Mouse (Mus musculus): Measurements from ENCODE around the gene Ak3.
A peak's percentile ranks its signal among the peaks of the same experiment; 100 is the strongest.

The Ak3 gene

DNA sequence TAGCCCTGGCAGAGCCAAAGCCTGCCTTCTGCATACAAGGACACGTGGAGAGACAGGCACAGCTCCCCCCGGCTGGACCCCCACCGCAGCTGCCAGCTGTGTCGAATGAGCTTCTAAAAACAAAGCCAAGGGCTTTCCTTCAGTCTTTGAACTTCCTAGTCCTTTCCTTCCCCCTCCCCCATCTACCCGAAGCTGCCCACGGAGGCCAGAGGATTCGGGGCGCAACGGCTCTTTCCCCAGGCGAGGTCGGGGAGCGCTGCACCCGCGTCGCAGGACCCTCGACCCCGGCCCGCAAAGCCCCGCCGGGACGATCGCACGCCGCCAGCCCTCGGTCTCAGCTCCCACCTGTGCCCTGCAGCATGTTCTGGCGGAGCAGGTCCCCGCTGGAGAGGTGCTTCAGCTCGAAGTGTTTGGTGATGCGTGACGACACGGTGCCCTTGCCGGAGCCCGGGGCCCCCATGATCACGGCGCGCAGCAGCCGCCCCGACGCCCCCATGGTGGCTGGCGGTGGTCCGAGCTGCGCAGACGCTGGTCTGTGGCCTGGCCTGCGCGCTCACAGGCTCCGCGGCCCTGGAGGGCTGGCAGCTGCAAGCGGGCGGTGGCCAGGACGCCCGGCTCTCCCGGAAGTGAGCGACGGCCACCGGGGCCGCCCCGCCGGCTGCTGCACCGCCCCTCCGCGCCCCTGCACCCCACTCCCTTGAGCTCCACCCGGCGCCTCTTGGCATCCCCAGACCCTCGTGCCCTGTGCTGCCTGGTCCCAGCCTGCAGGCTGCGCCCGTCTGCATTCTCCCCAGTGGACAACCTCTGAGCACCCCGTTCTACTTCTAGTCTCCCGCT is at the start of gene Ak3:
Gene Ak3 (minus strand): TSS at position 628 of the 837 bp plus-strand sequence.
- peak; percentile 87 to 90 for DNase-seq

DNA sequence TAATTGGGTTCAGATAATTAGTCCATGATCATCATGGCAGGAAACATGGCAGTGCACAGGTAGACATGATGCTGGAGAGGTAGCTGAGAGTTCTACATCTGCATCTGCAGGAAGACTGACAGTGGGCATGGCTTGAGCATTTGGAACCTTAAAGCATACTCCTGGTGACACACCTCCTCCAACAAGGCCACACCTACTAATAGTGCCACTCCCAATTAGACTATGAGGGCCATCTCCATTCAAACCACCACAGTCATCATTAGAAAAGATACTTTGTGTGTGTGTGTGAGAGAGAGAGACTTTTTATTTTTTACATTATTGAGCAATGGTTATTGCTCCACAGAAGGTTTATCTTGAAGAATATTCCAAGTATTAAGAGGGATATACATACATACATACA is 44.4 kb upstream of the Ak3 start:
- DNase-seq = no peak

DNA sequence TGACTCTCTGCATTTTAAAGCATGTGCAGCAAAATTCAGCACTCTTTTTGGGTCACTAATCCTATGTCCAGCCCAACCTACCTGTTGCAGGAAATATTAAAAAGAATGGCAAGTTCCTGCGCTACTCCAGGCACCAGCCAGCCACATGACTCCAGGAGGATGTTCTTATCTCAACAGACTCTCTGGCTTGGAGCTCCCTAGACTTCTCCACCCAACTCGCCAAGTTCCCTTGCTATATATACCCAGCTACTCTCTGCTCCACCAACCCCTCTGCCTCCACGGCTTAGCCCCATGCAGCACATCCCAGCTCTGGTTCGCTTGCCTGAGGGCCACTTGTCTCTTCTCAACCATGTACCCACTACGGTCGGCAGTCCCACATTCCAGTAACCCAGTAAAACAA is 40.9 kb upstream of the Ak3 start:
- DNase-seq = no peak

DNA sequence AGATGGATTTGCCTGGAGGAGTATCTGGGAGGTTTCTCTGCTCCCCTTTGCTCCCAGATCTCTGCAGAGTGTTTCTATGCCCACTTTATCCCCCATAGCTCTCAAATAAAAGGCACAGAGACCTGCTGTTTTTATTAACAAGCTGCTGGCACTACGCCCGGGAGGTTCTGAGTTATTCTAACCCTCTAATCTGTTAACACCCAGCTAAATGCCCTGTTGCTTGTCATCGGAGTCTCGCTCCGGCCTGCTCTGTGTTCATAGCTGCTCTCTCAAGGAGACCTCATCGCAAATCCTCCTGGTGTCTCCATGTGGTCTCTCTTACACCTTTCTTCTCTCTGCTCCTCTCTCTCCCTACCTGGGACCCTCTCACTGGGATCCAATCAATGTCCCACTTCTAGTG is 27.0 kb upstream of the Ak3 start:
- no peak for DNase-seq

DNA sequence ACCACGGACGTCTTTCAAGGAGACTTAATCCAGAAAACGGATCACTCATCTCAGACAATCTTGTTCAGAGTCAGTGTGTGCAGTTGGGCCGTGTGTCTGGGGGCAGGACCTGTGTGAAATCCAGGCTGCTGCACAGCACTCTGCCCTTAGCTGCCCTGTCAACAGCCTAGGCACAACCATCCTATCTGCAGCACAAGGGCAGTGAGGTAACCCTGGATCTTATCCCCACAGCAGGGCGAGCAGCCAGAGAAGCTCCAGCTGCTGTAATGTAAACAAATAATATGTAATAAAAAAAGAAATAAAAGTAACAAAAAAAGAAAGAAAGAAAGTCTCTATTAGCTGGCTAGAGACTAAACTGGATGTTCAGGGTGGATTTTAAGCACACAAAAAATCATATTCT is 21.4 kb upstream of the Ak3 start:
- DNase-seq = no peak

DNA sequence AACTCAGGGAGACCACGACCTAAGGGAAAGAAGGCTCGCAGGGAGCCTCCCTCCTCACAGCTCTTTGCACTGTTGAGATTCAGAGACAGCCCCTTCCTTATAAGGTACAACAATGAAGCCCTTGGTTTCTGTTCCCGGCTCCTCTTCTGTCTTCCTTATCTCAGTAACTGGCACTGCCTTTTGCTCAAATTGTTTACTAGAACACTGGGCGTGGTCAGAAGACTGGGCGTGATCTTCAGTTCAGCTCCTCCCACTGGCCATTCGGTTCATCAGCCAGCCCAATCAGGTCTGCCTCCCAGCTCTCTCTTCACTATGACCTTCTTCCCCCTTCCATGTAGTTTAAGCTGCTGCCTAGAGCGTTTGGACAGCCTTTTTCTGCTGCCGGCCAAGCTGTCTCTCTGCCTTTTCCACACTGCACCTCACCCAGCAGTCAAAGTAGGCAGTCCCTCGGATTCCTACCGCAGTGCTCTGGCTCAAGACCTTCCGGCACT is 19.3 kb upstream of the Ak3 start:
- peak; percentile 90 to 91 for DNase-seq

DNA sequence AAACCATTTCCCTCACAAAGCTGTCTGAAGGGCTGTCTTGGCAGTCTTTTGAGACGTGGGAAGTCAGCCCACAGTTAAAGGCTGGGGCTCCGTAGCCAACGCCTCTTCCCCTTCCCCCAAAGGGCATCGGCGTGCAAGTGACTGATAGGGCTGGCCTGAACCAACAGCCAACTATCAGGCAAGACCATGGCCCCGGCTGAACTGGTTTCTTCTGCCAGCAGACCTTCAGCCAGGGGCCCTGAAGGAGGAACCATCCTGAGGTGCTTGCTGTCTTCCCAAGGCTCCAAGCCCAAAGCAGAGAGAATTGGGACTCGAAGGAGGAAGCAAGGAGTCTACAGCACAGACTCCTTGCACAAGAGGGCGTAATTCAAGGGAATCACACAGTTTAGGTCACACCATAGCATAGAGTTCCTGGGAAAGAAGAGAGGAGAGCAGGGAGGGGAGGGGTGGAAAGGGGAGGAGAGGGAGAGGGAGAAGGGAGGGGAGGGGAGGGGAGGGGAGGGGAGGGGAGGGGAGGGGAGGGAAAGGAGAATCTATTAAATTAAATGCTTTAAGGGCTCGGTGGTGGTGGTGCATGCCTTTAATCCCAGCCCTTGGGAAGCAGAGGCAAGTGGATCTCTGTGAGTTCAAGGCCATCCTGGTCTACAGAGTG is 16.8 kb upstream of the Ak3 start:
- peak; percentile 34 to 40 for DNase-seq

DNA sequence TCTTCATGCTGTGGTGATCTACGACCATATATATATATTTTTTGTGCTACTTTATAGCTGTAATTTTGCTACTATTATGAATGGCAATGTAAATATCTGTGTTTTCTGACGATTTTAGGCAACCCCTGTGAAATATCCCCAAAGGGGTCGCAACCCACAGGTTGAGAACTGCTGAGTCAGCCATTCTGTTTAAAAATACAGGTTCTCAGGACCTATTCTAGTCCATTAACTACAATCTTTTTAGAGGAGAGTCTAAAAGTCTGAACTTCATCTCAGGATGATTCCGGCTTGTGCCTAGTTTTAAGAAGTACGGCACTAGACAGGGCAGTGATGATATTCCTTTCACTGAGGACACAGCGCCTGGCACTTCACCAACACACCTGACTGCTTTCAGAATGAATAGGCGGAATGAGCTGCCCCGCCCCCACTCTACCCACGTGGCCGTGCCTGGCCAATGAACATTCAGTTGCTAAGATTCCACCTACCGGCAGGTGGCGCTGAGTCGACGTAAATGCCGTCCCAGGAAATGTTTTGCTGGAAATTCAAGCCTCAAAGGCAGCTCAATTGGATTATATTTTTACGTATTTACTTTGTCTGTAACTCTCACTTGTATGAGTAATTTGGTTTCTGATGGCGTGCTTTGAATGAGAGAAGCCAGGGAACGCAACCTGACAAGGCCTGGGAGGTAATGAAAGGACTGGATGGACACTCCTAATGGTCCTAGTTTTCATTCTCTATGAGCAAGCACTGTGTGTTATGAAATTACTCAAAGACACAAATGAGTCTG is 16.0 kb upstream of the Ak3 start:
- DNase-seq = peak; percentile 91 to 94

DNA sequence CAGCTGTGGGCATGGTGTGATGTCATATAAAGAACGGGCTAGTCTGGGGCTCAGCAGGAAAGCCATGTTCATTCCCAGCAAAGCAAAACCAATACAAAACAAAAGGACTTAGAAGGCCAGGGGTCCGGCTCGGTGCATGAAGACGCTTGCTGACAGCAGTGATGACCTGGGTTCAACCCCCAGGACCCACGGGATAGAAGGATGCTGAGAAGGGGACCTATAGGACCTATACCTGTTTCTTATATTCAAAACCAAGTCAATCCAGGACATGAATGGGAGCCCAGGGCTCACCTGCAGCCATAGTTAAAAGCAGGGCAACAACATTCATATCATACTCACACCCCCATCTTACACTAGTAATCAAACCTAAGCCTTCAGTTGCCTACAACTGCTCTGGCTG is 15.2 kb upstream of the Ak3 start:
- no peak for DNase-seq

DNA sequence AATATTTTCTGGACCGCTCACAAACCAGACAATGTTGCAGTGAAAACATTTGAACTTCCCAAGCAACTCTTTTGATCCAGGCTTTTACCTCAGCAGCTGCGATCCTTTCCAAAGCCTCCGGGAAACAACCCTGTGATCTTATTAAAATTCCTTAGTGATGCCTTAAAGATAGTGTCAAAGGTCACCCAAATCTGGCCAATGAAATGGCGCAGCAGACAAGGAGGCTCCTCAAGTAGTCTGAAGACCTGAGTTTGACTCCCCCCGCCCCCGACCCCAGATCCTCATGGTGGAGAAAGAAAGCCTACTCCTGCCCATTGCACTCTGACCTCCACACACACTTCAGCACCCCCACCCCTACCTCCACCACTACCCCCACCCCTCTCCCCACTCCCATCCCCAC is 12.5 kb upstream of the Ak3 start:
- no peak for DNase-seq

DNA sequence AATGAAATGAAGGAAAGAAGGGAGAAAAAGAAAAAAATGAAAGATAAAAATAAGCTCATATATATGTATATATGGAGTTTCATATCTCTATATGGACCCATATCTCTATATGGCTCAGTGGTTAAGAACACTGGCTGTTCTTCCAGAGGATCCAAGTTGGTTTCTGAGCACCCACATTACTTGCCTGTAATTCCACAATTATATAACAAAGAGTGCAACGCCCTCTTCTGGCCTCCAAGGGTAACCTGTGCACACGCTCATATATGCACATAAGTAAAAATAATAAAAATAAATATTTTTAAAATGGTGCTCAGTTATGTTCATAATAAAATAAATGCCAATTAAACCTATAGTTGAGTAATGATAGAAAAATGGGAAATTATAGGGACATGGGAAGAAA is 11.9 kb upstream of the Ak3 start:
- DNase-seq = no peak

DNA sequence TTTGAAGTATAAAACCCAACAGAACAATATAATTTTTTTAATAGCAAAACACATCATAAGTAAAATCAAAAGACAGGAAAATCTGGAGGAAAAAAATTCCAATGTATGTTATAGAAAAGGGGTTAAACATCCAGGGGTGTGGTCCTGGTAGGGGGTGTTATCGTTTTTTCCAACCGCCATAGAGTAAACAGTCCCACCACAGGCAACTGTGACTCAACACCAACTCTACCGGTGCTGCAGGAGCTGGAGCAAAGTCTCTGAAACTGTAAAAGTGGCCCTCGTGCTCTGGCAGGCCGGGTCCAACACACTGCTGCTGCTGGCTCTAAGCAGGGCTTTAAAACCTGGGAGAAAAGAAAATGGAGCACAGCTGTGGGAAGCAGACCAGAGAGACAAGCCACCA is 11.0 kb upstream of the Ak3 start:
- DNase-seq = no peak

DNA sequence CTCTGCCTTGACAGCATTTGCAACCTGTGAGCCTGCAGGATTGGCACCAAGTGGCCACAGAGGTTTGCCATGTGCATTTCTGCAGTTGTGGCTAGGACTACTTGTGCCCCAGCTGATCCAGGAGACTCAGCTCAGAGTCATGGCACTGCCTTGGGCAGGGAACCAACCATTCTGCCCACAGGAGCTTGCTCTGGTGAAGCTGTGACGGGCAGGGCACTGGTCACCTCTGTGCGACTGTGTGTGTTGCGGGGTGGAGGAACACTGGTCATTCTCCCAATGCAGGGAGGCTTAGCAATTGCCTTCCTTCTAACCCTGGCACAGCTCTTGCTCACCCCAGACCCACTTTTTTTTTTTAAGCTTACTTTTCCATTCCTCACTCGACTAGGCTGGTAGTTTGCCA is 7.7 kb upstream of the Ak3 start:
- no peak for DNase-seq

DNA sequence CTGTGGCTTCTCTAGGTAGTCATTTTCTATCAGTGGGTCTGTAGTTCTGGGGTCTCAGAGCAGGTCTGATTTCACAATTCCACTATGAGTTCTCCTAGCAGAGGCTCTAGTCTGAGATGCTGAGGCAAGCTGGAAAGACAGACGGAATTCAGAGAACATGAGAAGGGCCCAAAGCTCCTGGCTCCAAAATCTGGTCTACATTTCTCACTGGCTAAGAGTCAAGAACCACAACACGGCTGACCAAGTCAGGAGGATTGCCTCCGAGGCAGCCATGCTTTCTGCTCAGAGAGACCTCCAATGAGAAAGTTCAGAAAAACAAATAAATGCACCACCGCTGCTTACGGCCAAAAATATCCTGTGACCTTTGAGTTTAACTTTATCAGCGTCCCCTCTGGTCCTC is 6.8 kb upstream of the Ak3 start:
- DNase-seq = no peak

DNA sequence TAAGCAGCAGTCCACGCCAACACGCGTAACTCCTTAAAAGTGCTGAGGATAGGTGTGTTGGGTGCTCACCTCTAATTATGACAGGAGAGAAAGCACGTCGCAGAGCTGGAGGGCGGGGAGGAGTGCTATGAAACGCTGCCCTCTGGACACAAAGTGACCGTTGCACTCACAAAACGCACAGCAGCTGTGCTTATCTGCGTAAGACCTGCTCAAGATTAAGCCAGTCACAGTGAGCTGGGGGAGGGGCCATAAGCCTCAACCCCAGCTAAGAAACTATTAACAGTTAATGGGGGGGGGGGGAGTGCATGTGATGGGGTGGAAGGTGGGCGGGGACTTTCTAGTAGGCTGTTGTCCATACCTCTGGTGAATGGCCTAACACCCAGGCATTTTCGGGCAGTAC is 5.0 kb upstream of the Ak3 start:
- DNase-seq = no peak

DNA sequence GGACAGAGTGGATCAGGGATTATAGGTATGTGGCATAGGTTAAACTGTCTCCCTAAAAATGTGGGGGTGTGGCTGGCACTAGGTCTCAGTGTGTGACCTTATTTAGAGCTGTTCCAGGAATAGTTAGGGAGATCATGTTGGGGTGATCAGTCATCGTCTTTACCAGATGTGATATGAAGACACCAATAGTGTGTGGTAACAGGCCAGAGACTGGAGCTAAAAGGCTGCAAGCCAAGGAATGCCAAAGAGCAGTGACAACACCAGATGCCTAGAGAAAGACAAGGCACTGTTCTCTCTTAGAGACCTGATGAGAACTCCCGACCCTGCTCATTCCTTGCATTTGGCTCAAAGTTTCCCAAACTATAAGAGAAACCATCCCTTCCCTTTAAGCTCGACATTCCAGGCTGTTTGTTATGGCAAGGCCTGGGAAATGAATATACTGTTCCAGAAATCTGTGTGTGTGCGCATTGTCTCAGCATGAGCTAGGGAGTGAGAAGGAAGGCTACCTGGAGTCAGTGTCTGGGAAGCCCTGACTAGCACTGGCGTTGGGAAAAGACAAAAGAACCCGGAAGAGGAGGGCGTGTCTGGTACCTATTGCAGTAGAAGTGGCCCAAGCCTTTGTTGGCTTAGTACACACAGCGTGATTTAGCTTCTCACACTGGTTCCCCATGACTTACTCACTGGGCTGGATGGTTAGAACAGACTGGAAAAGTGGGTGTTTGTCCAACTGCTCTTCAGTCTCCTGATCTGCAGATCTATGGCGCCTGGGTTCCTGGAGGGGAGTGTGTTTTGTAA is 2.6 kb upstream of the Ak3 start:
- peak; percentile 64 to 78 for DNase-seq

DNA sequence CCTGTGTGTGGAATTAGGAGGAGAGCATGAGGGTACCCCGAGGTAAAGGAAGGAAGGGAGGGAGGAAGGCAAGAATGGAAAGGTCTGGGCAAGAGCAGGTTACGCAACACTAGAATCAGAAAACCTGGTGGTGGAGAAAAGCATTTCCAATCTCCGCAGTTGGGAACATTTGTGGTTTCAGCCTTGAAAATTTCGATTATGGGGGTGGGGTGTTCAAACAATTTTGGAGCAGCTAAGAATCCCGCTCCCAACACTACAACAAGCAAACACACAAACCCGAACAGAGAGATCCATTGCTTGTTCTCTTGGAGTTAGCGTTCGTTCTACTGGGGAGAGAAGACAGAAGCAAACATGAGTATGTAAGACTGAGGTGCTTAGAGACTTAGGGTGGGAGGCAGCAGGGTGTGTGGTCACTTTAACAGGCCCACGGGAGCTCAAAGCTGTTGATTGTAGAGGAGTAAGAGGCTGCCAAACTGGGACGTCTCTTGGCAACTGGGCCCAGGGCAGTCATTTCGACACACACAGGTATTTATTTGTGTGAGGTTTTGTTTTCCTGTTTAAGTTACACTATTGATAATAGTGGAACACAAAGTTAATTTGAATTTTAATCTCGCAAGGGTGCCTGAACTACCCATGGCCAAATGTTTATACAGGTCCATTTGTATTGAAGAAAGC is 1.8 kb upstream of the Ak3 start:
- DNase-seq = peak; percentile 63 to 70

DNA sequence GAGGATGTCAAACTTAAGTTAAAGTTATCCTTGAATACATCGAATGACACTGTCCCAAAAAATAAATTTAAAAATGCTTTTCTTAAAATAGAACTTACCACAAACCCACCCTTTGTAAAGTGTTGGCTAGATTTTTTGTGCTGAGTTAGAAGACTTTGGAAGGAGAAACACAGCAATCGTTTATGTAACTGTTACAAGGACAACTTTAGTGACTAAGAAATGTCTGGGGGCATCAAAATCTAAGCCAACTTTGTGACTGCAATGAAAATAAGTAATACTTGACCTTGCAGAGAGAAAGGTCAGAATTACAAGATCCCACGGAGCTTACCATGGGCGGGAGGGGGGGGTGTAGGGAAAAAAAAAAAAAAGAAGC is 814 bp downstream of the Ak3 start:
- no peak for DNase-seq

DNA sequence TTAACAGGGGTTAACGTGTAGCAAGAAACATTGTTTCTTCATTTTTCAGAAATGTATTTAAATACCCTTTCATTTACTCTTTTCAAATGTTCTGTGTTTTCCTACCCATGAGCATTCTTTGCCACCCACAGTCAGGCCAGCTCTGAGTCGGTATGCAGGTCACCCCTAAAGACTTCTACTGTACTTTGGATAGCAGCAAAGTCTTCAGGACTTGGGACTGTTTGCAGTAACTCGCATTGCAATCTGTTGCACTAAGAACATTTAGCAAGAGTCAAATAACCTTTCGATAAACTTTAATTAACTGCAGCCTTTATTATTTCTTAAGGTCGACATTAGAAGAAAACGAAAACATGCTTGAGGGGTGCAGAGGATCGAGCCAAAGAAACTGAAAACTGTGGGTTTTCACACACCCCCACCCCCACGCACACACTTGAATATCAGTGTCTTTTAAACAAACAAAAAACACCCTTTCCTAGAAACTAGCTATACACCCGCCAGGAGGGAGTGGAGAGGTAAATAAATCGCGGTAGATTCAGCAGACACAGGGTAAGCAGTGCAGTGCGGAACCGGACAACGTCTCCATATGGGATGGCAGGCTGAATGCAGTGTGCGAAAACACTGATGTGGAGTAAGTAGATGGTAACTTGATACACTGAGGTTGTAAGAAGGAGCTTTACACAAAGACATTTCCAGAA is 1.7 kb downstream of the Ak3 start:
- no peak for DNase-seq

DNA sequence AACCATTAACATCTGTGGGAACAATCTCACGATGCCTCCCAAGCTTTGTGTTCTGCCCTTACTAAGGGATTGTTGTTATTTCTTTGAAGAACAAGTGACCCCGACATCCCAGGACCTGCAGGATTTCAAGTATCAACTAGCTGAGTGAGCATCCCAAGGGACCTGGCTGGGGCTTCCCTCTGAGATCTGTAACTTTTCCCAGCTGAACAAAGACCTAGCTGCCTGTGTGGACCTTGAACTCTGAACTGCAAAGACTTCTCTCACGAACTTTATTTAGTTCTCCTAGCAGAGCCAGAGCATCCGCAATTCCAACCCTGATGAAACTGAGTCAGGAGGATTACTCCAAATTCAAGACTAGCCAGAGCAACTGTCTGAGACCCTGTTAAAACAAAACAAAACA is 2.4 kb downstream of the Ak3 start:
- DNase-seq = no peak

DNA sequence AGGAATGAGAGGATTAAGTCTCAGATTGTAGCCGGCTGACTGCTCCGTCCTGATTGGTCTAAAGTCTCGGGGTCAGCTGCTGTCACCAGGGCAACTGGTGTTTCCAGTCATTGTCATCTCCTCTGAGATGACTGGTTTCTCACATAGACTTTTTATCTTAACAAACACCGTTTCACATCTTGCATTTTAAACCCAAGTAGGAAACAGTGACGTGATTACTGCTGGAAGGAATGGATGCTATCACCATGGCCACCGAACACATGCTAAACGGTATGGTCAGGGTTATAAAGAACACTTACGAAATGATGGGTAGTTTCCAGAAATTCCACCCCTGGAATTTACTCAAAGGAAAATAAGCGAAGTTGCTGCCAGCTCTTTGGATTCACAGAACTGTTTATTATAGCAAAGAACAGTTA is 3.4 kb downstream of the Ak3 start:
- no peak for DNase-seq

DNA sequence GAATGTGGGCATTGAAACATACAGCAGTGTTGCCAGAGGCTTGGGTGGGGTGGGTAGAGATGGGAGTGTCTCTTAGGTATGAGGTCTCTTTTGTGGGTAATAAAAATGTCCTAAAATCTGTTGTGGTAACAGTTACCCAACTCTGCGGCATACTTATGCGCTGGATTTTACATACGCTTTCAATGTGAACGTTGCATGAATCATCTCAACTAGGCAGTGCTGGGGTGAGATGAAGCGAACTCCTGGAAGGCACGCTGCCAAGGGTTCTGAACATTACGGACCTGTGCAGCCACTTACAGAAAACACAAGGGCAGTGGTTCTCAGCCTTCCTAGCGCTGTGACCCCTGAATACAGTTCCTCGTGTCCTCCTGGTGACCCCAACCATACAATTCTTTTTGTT is 5.1 kb downstream of the Ak3 start:
- peak in 1 of 2 experiments; percentile 26 for DNase-seq

Data from lung, adult 18-20 months (tissue).